Mouse (Mus musculus): ENCODE data around the gene Gm13697.

The Gm13697 gene

DNA sequence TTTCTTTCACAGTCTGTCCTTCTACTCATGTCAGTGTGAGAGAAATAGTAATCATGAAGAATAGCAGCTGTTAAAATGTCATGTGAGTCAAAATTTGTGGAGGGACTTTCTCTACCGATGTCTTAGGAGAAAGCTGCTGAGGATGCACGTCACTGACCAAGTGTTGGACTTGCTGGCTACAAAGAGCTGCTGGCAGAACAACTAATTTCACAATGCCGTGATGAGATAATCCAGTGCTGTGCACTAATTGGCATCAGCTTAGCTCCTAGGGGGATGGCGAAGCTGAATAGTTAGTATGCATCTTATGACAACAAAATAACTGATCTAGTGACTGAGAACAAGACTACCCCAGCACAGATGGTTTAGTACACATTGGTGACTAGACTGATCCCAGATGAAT is 40.7 kb downstream of the Gm13697 start:
- in situ Hi-C loops (cut with MseI, MboI): loop anchor here (25.0 kb wide), 2 partner anchors 387 to 412 kb away; partner anchors contain the start of gene Calcrl (in 1 of the 2)

DNA sequence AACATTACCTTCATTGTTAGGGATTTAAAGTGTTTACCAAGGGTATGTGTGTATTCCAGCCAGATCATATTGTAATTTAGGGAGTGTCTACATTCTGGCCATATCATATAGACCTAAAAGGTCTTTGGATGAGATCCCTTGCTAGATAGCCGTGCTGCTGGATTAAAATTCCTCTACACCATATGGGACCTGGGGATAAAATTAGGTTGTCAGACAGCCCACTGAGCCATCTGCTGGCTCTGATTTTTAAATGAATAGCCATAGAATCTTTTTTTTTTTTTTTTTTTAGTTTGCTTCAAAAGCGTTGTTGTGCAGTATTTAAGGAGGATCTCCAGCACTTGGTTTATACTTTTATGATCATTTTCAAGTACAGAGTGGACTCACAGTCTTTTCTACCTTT is 48.0 kb downstream of the Gm13697 start:
- in situ Hi-C loops (cut with MseI, MboI): loop anchor here (25.0 kb wide), 2 partner anchors 380 to 405 kb away; partner anchors contain the start of gene Calcrl (in 1 of the 2)

DNA sequence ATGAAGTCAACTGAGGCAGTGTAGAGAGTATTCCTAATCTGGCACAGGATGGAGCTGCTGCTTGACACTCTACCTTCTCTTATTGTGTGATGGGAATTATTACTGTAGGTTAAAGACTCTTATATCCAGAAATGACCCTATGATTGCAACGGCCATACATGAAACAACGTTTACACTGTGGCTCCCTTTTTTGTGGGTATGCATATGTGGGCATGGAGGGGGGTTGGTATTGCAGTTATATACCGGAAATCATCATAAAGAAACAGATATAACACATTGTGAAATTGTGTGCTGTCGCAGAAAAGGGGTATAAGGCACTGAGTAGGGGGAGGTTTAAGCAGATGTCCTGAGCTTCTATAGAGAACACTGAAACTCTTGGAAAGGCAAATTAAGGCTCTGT is 51.5 kb downstream of the Gm13697 start:
- in situ Hi-C loops (cut with MseI, MboI): loop anchor here (25.0 kb wide), 2 partner anchors 376 to 401 kb away; partner anchors contain the start of gene Calcrl (in 1 of the 2)
